Mouse (Mus musculus): ENCODE results near the gene Eva1c.
A peak's percentile ranks its signal among the peaks of the same experiment; 100 is the strongest.

Eva1c gene

DNA sequence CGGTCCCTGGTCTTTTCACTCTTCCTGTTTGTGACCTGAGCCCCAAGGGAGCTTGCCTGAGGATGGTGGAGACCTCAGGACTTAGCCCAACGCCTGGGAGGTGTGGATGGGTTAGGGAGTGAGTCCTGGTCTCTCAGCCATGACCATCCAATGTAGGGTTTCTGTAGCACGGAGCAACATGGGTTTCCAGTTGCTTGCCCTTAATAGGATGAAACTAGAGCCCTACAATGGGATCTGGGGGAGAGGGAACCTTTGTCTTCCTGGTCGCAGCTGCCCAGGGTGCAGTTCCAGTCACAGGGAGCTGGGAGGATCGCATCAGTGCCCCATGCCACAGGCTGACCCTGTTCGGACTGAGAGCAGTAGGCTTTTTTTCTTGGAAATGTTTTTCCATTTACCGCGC is 90.6 kb downstream of the Eva1c start:
- no peak for DNase-seq (ENCODE audit: low read depth, low spot score)

- no peak for DNase-seq (ENCODE audit: low read depth, low spot score)
Measured at GRCm38 (mm10) chr16:90921471-90922159, 95.1 kb downstream of the Eva1c start.

- DNase-seq (ENCODE audit: low read depth, low spot score), result no peak
Measured at GRCm38 (mm10) chr16:90924606-90925370, 98.3 kb downstream of the Eva1c start.

DNA sequence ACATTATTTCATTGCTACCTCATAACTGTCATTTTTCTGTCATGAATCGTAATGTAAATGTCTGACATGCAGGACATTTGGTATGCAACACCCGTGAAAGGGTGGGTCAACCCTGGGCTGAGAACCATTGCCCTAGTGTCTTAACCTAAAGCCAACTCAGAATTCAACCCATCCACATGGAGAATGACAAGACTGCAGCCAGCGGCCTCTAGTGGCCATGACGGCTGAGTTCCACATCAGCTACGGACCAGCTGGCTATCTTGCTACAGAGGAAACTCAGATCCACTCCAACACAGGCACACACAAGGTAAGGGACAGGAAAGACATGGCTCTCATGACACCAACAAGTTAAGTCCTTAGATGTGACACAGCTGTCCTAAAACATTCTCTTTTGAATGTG is 98.9 kb downstream of the Eva1c start:
- DNase-seq (ENCODE audit: low read depth, low spot score), result no peak

- no peak for DNase-seq (ENCODE audit: low read depth, low spot score)
Measured at GRCm38 (mm10) chr16:90927446-90927845, 100.9 kb downstream of the Eva1c start.

DNA sequence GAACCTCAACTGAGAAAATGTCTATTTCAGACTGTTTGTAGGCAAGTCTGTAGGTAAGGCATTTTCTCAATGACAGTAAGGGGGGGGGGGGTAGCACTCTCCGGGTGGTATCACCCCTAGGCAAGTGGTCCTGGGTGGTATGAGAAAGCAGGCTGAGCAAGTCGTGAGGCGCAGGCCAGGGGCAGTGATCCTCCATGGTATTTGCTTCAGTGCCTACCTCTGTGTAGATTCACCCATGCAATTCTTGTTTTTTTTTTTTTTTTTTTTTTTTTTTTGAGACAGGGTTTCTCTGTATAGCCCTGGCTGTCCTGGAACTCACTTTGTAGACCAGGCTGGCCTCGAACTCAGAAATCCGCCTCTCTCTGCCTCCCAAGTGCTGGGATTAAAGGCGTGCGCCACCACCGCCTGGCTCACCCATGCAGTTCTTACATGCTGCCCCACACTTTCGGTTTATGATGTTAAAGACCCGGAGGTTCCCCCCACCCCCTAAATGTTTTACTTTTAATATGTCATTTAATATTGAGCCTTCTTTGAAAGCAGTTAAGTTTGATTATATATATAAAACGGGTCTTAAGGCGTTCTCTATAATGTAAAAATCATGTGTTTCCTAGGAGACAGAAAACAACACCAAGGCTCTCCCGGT is 107.1 kb downstream of the Eva1c start:
- DNase-seq (ENCODE audit: low read depth, low spot score), result no peak

DNA sequence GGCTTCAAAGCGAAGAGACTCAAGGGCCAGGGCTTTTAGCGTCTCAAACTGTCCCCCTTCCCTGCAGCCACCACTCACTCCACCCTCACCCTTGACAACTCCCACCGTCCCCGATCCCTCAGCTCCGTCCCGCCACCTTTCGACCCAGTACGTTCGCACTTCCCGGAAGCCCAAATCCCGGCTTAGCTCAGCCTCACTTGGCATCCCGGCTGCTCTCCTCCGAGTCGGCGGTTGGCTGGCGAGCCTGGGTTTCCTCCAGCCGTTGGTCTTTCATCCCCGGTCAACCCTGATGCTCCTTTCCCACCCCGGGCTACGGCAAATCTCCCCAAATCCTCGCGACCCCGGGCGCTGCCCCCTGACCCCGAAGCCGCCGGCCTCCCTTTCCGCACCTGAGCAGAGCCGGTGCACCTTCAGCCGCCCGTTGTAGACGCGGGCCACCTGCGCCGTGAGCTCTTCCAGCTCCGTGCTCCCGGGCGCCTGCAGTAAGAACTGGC is 107.7 kb downstream of the Eva1c start:
- DNase-seq (ENCODE audit: low read depth, low spot score), result peak; percentile 42

- peak; percentile 92 for DNase-seq (ENCODE audit: low read depth, low spot score)
Measured at GRCm38 (mm10) chr16:90934687-90935328, 108.3 kb downstream of the Eva1c start, which contains the start of gene Cfap298. Gene Cfap298 (minus strand): TSS chr16:90935114.

GRCm38 (mm10) chr16:90941246-90941645 is 114.7 kb downstream of the Eva1c start:
- no peak for DNase-seq (ENCODE audit: low read depth, low spot score)

GRCm38 (mm10) chr16:90946977-90947376 is 120.5 kb downstream of the Eva1c start:
- DNase-seq (ENCODE audit: low read depth, low spot score), result no peak

GRCm38 (mm10) chr16:90950354-90950963 is 123.9 kb downstream of the Eva1c start:
- DNase-seq (ENCODE audit: low read depth, low spot score), result no peak

DNA sequence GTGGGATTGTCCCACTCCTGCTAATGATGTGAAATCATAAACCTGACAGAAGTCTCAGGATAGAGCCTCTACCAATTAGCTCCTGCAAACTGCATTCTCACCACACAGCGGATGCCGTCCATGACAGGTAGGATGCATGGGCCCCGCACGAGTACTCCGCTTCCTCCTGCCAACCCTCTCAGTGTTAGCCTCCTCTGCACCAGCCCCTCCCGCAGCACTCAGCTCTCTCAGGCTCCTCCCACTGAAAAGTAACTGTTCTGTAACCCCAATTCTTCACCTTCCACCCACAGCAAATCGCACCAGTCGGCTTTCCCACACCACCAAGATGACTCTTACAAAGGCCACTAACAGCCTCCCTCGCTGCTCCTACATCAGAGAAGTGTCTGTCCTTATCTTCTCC is 126.6 kb downstream of the Eva1c start:
- DNase-seq (ENCODE audit: low read depth, low spot score), result no peak

DNA sequence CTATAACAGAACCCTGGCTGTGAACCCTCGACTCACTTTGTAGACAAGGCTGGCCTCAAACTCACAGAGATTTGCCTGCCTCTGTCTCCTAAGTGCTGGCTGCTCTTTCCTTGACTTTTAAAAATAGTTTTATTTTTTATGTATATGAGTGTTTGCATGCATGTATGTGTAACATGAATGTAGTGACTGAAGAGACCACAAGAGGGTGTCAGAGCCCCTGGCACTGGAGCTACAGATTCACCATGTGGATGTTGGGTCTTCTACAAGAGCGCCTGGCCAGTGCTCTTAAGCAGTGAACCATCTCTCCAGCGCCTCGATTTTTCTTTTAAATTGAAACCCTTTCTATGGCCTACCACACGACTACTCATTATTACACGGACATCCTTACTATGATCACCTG is 127.3 kb downstream of the Eva1c start:
- no peak for DNase-seq (ENCODE audit: low read depth, low spot score)
